Mouse (Mus musculus) MEL-GATA-1-ER (cell line): ENCODE measurements around the gene Hmox2.
A peak's percentile ranks its signal among the peaks of the same experiment; 100 is the strongest.
"Not testable (repeated sequence)": the region's sequence is repeated elsewhere in the genome, so short reads cannot be mapped to it uniquely, and the experiment has no call there.

Experiments
- DNase-seq: peaks from one replicate; pipeline ENCODE4 v3.0.0-alpha.2; 2012; ENCODE audit warnings: low read depth; ENCODE audit errors: extremely low read depth

Hmox2 gene

DNA sequence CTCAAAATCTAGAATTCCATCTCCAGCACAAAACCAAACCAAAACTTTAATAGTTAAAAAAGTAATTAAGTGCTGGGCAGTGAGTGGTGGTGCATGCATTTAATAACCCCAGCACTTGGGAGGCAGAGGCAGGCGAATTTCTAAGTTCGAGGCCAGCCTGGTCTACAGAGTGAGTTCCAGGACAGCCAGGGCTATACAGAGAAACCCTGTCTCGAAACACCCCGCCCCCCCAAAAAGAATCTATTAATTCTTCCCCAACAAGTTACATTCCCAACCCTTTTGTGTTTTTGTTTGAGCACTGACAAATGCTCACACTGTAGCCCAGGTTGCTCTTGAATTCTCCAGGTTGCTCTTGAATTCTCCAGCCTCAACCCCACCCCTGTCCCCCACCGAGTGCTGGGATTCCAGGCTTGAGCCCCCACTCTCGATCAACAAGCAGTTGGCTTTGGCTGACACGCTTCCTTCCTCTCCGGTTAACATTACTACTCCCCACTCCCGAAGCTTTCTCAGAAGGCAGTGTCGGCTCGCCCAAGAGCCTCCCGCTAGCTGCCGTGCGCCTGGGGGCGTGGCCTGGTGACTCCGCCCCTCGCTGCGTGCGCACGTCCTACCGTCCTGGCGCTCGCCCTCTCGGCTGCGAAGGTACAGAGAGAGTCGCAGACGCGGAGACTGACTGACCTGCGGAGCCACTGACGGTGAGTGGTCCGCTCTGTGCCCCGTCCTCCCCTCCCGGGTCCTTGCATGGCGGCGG, at the start of gene Hmox2:
TSS of gene Hmox2 (plus strand) at position 582 of the 748 bp plus-strand sequence.
- DNase-seq: peak; percentile 68

DNA sequence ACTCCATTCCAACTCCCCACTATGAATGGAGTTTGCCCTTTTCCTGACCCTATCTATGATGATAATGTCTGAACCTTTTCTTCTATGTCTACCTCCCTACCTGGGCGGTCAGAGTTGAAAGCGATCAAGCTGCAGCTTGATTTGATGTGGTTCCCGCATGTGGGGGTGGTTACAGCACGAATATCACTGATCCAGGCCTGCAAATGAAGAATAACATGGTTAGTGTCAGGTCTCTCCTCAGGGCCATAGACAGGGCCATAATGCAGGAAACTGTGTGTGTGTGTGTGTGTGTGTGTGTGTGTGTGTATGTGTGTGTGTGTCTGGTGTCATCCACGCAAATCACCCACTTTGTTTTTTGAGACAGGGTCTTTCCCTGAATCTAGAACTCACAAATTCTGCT, 49.3 kb upstream of the Hmox2 start:
- no peak for DNase-seq

DNA sequence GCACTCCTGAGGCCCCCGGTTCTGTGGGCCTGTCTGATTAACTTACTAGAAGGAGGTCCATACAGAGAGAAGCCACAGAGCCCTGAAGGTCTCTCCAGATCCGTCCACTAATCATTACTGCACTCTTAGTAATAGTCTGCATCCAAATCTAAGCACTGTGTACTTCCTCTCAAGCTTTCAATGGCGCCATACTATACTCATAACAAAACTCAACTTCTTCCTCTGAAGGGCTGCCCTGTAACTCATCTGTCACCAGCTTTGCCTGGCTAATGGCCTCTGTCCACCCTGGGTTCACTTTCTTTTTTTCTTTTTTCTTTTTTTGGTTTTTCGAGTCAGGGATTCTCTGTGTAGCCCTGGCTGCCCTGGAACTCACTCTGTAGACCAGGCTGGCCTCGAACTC, 48.1 kb upstream of the Hmox2 start:
- no peak for DNase-seq

DNA sequence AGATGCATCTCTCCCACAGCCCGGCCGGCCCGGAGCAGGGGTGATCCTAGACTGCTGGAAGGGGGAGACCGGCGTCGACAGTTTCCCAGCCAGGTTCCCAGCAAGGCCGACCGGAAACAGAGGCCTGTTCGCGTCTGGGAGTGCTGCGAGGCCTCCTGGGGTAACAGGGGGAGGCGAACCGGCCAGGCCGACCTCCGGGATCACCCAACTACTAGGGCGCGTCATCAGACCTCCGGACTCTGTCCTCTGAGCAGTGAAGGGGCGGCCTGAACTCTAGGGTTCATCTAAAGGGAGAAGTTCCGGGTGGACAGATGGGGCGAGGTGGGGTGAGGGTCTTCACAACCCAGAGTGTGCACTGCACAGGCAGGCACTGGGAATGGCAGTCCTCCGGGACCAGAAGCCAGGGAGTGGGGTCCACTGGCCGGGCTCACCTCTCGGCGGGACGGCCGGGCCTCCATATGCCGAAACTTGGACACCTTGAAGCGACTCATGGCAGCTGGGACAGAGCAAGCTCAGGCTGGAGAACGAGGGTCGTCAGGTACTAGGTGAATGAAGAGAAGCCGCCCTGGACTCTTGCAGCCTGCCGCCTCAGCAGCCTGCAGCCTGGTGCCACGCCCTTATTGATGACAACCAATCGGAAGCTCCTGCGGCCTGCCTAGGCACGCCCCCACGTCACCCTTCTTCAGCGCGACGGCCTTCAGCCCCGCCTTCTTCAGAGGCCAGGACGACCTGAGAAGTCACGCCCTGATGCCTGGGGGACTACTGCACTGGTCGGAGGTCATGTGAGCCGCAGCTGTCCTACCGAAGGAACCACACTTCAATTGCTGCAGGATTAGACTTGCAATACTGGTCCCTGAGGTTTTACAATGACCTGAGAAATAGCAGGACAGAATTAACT, 46.8 kb upstream of the Hmox2 start, which contains the start of gene Coro7:
TSS of gene Coro7 (minus strand) at position 657 of the 898 bp plus-strand sequence.
- DNase-seq: peak; percentile 87

DNA sequence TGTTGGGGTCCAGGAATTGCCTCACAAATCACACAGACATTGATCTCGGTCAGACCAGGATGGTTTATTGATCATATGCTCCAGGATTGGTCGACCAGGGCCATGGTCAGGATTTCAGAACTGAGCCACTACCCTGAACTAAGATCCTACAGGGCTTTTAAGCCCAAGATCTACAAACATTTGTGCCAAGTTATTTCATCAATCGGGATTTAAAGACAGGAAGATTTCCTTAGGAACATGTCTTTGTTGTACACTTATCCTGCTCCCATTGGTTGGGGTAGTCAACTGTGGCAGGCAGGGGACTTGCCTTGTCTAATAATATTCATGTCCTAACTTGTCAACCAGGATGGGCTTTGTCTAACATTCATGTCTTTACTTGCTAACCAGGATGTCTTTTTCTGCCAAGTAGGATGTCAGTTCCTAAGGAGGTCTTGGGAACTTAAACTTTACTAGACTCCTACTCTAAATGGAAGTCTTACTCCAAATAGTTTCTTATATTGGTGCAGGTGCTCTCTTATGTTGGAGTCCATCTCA, 45.2 kb upstream of the Hmox2 start:
- DNase-seq: not testable (repeated sequence)

DNA sequence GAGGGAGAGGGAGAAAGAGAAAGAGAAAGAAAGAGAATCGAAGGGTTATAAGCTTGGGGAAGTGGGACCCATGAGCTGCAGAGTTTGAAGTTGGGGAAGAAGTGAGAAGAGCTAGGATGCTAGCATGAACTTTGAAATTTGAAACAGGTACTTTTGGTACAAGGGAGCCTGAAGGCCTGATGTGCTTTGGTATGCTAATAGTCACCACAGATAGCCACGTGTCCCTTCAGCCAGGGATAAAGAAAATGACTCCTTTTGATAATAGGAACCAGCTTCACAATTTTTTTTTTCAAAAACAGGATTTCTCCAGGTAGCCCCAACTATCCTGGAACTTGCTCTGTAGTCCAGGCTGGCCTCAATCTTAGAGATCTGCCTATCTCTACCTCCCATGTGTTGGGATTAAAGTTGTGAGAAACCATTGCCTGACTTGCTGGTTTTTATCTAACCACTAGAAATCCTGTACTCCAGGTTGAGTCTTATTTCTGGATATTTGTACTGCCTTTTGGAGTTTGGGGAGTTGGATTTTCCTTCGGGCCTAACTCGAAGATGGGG, 43.5 kb upstream of the Hmox2 start:
- peak; percentile 8 for DNase-seq

DNA sequence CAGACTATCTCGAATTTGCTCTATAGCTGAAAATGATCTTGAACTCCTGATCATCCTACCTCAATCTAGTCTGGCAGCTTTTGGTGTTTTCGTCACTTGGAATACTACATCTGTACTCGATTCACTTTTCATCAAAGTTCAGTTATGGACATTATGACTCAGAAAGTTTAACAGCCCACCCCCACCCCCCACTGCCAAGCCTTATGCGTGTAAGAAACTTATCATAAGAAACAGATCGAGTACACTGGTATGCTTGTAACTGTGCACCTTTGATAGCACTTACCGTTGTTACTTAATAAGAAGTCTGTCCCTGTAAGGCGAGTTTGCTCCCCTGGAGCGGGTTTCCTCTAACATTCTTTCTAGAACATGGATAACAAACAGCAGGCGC, 43.0 kb upstream of the Hmox2 start:
- DNase-seq: no peak

DNA sequence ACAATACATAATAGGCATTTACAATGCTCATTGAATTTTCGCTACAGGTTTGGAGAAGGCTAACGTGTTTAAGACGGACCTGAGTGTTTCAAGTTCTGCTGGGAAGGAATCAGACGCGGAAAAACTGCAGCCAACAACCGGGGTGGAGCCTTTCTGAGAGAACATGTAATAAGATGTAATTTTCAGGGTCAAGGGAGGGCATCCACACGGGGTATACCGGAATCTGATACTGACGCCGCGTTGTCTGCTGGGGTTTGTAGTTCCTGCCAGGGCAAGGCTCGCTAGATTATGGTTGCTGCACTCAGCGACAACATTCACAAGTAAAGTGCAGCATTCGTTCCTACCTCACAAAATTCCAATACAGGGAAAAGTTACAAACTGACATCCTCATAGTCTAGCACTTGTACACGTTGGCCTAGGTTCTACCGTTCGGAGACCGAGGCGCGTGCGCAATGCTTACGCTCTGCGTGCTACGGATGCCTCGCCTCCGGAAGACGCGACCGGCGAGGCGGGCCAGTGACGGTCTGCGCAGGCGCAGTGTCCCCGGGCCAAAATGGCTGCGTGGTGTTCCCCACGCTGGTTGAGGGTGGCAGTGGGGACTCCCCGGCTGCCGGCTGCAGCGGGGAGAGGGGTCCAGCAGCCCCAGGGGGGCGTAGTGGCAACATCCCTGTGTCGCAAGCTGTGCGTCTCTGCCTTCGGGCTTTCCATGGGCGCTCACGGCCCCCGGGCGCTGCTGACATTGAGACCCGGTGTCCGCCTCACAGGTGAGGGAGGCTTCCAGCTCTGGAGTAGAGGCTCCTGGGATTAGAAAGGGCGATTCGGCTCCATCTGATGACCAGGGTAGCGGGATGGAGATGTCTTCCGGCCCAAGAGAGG, 42.3 kb upstream of the Hmox2 start:
- DNase-seq: peak; percentile 92

DNA sequence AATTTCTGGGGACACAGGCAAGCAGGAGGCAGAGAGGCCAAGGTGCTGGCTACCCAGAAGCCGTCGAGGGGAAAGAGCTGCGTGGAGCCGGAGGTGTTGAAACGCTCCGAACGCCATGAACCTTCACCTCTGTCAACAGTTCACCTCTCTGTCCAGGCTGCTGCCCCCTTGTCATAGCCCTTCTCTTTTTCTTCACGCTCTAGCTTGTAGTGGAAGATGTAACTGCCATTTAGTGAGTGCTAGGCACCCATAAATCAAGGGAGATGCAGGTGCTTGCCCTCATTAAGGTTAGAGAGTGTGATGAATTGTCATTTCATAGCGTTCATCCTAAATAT, 41.7 kb upstream of the Hmox2 start:
- DNase-seq: peak; percentile 10

DNA sequence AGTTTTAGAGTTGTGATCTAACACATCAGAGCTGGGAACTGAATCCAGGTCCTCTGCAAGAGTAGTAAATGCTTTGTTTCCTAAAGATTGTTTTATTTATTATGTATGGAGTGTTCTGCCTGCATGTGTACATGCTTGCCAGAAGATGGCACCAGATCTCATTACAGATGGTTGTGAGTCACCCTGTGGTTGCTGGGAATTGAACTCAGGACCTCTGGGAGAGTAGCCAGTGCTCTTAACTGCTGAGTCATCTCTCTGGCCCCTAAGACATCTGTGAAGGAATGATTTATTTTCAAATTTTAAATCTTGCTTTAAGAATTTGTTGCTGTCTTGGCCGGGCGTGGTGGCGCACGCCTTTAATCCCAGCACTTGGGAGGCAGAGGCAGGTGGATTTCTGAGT, 36.8 kb upstream of the Hmox2 start:
- not testable (repeated sequence) for DNase-seq

DNA sequence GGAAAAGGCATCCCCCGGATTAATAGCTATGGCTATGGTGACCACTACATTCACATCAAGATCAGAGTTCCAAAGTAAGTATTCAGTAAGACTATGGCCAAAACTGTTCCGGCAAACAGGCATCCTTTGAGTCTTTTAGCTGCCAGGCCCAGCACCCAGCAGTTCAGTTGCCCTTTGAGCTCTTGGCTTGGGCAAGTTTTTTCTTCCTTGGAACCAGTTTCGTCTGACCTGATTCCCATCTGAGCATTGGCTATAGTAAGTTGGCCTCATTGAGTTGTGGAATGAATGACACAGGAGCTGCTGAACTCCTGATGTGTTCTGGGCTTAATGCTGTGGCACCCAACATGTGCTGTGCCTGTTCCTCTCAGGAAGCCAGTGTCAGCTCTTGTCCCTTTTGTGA, 24.9 kb upstream of the Hmox2 start:
- DNase-seq: no peak

DNA sequence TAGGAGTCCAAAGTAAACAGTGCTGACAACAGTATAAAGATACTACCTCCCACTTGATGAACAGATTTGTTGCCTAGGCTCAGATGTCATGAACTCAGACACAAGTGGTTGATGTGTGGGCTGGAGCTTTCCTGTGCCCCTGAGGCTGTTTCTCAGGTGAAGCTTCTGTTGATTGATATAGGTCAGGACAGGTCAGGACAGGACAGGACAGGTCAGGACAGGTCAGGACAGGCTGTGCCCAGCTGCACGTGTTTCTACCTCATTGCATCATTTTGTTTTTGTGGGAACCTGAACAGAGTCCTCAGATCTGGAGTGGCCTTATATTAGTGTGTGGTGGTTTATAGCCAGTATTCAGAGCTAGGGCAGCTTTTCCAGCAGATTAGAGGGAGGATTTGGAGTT, 23.5 kb upstream of the Hmox2 start:
- DNase-seq: no peak

DNA sequence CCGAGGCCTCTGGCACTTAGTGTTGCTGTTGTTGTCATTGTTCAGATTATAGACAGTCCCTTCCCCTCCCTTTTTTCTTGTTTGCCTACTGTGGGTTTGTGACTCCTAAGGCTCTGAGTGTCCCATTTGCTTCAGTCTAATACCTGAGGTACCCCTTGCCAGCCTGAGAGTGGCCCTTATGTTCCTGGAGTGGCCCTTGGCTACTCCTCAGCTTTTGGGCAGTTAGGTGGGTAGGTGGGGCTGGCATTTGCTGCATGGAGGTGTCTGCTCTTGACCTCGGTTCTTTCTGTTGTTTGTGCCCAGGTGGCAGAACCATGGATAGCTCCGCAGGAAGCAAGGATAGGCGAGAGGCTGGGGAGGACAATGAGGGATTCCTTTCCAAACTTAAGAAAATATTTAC, 20.6 kb upstream of the Hmox2 start:
- DNase-seq: no peak

DNA sequence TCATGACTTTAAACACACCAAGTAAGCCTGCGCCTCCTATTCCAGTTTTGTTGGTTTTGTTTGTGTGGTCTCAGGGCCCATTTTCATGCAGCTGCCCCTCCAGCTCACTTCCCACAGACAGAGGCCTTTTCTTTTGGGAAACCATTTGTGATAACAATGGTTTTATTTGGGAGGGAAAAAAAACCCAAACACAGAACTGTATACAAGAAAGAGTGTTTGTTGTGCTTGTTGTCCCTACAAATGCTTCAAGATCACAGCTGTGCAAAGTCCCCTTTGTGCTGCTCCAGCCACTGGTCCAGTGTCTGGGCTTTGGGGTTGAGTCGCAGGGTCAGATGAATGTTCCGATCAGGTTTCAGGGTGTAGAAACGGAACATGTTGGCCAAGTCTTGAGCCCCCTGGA, 15.0 kb upstream of the Hmox2 start:
- no peak for DNase-seq

DNA sequence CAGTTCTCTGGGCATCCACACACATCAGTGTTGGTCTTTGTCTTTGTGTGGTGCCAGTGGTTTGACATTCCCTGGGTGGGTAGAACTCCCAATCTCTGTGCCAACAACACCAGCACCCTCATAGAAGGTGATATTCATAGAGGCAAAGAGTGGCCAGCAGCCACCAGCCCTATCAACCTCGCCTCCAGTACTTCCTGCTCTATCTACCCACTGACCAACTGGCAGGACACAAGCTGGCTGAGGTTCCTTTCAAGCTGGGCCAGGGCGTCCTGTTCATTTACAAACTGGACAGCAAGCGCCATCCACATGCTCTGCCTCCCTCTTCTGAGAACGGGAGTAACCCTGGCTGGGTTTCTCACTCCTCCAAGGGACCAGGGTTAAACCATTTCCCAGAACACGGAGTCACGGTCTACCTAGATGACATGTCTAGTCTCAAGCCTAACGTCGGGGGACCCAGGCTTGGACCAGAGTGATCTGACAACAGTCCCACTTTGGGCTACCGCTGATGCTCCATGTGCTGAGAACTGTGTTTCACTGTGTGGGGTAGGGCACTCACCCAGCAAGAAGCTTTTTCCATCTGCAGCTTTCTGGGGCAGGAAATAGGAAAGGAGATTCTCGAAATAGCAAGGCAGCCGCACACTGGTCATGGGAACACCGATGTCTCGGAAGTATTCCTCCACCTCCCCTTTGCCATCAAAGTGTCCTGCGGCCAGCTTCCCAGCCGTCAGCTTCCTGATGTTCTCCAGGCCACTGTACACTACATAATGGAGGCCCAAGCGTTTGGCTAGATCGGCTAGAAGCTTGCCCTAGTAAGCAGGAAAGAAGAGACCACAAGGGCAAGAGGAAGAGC, 12.1 kb upstream of the Hmox2 start:
- no peak for DNase-seq

DNA sequence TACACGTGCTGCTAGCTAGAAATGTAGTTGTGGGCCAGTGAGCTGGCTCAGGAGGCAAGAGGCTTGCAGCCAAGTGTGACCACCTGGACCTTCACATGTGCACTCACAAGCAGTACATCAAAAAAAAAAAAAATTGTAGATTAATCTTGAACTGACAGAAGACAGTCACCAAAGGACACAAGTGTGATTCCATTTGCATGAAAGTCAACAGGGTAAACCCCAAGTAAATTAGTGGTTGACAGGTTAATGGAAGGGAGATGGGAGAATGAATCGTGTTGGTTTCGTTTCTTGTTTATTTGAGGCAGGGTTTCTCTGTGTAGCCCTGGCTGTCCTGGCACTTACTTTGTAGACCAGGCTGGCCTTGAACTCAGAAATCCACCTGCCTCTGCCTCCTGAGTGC, 8.3 kb upstream of the Hmox2 start:
- no peak for DNase-seq

DNA sequence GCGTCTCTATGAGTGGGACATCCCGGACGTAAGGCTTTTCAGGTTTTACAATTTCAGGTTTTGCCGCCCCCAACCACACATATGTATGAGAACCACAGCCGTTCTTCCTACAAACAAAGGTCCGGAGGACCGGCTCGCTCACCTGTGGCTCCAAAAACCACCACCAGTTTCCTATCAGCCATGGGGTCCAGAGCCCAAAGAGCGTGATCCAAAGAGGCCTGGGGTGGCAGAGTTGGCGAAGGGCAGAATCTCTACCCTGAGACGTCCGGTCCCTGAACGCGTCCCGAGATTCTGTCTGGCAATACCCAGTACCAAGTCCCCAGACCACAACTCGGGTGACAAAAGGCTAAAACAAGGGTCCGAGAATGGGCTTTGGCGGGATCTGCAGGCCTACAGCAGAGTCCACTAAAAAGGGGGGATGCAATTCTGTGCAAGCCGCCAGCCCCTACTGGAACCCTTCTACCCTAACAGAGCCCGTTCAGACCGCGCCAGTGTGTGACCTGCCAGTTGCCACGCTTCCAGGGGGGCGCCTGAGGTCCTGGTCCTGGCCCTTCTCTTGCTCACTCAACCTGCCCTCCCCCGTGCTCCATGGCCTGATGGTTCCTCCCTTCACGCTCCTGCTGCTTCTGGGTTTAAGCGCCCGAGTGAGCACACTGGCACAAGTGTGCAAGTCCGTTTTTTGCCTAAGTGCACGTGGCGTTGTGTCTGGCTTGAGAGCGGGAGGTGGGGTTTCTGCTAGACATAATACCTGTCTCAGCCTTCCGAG, 7.2 kb upstream of the Hmox2 start, which contains the start of gene Nmral1:
TSS of gene Nmral1 (minus strand) at position 604 of the 766 bp plus-strand sequence.
- DNase-seq: peak; percentile 74

DNA sequence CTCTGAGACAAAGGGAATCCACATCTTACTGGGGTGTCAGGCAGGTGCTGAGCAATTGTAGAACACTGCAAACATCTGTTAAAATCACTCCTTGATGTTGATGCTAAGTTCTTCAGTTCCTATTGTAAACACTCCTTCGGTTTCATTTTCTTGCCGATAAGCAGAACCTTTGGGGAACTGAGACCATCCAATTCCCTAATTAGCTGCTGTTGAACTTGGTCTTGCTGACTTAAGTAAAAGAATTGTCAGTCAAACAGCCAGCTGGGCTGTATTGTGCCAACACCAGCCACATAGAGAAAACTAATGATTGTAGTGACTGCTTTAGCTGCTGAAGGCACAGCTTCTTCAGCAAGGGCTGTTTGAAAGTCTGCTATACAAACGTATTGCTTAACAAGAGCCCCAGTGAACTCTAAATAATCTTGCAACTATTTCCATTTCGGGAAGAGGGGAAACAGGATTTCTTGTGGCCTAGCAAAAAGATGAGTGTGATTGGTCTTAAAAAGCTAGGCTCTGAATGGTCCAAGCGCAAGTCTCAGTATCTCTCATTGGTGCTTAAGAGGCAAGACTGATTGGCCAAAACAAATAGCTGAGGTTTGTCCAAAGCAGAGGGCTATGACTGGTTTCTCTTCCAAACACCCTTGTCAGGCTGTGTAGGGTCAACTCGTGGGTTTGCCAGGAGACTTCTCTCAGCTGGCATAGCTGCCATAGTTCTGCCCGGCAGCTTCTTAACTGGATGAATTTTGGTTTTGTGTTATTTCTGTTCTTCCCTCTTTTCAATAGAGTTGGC, 3.8 kb upstream of the Hmox2 start:
- peak; percentile 66 for DNase-seq

DNA sequence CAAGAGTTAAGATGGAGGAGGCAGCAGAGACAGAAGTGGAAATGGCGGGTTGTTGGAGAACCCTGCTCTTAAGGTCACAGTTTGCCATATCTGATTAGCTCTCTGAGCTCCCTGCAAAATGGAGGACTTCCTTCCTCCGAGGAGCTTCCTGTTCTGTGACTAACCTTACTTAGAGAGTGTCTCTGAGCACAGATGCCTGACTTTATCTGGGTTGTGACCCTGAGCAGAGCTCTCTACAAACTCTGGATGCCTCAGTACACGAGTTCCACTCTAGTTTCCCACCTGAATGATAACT, 3.3 kb upstream of the Hmox2 start:
- DNase-seq: peak; percentile 55
